In genomic region chr7:16999650-17000049, GRCm38 (mm10) we compare ENCODE assay signal across 9 mouse cellular contexts. TPM values are rescaled to one million over a fixed set of nuclear protein-coding genes. Genes with fewer than 3 reads are reported as not detected.
DNase-seq lines count a peak whose midpoint lies in the region.
"Had no signal": no experiment of that assay in that cellular context is flagged by ENCODE, and none has a peak within 500 bp of the region (broad histone marks: within the 10 kb centered on the region; RNA-seq: fewer than 3 reads in every experiment).

No protein-coding gene starts in this region.

- DNase-seq in CD4-positive, CD25-positive, alpha-beta regulatory T cell, adult 2 months (ENCODE audit: low read depth, low spot score), result peak; percentile 87
- peak; percentile 77 for DNase-seq in adipocyte (ENCODE audit: low spot score)
- peak; percentile 90 for DNase-seq in embryo, embryonic 10.5 days (ENCODE audit: low spot score)
- DNase-seq in heart, embryonic 10.5 days (ENCODE audit: low spot score), result peak; percentile 92
- peak; percentile 82 to 93 for DNase-seq in layer of hippocampus, adult 8-10 months (ENCODE audit: low spot score in 2 of 2)
- DNase-seq in lung, postnatal 10 days, result peak; percentile 89
- peak; percentile 92 for DNase-seq in retina, embryonic 14.5 days (ENCODE audit: low spot score)
- DNase-seq in urinary bladder, adult 18-20 months (ENCODE audit: low spot score in 2 of 2), result peak; percentile 77 to 97

- 19% methylated on average over 4 of the region's 4 CpGs for WGBS in heart, embryonic 10.5 days

- H3K4me1 ChIP-seq in heart, embryonic 10.5 days, result peaks cover 32% of the 10 kb centered on the region

- H3K4me3 ChIP-seq in heart, embryonic 10.5 days, result no peak overlapping the region
- H3K4me3 ChIP-seq: limb, embryonic 13.5 days had no signal

- H3K27ac ChIP-seq in heart, embryonic 10.5 days, result peak overlapping the region; percentile 7; the same call in 1 of the 2 replicates
- H3K27ac ChIP-seq: limb, embryonic 13.5 days had no signal

- H3K27me3 ChIP-seq in heart, embryonic 10.5 days (ENCODE audit: insufficient read depth, poor library complexity, severe bottlenecking), result no peaks in the 10 kb centered on the region
- H3K27me3 ChIP-seq: limb, embryonic 13.5 days had no signal

- peaks cover 77% of the 10 kb centered on the region for H3K36me3 ChIP-seq in heart, embryonic 10.5 days

- no peaks in the 10 kb centered on the region for H3K9me3 ChIP-seq in heart, embryonic 10.5 days
- H3K9me3 ChIP-seq: limb, embryonic 13.5 days had no signal

RNA-seq across cellular contexts. Expression of gene Ccdc8, which starts 7.1 kb away (rescaled TPM):
- polyA plus RNA-seq in heart, embryonic 10.5 days (2016; fragmentation: Nextera tagmentation; extraction: Ambion mirVana), result 13.3 and 19.7 TPM in 2 replicates
- total RNA-seq in layer of hippocampus, adult 8-10 months (2022), result 1 to 10 TPM; 2.0 to 2.6 (median 2.3) TPM

RNA-seq across cellular contexts. Expression of gene Gm42372, which starts 16.8 kb away (rescaled TPM):
- polyA plus RNA-seq in heart, embryonic 10.5 days (2016; fragmentation: Nextera tagmentation; extraction: Ambion mirVana), result 0.22 and 0.24 TPM in 2 replicates
- total RNA-seq in layer of hippocampus, adult 8-10 months (2022), result 10 to 100 TPM; 47.3 to 63.6 (median 51.9) TPM

RNA-seq across cellular contexts. Expression of gene Ppp5c, which starts 28.1 kb away (rescaled TPM):
- 112 and 124 TPM in 2 replicates for polyA plus RNA-seq in heart, embryonic 10.5 days (2016; fragmentation: Nextera tagmentation; extraction: Ambion mirVana)
- total RNA-seq in layer of hippocampus, adult 8-10 months (2022), result 100 to 1,000 TPM; 147 to 166 (median 151) TPM

RNA-seq across cellular contexts. Expression of gene Pnmal1, which starts 40.2 kb away (rescaled TPM):
- 0.16 and 0.30 TPM in 2 replicates for polyA plus RNA-seq in heart, embryonic 10.5 days (2016; fragmentation: Nextera tagmentation; extraction: Ambion mirVana)
- total RNA-seq in layer of hippocampus, adult 8-10 months (2022), result 100 to 1,000 TPM in 2 of 4 experiments, 10 to 100 TPM in 2; 93.0 to 128 (median 106) TPM

RNA-seq across cellular contexts. Expression of gene Pnmal2, which starts 55.2 kb away (rescaled TPM):
- polyA plus RNA-seq in heart, embryonic 10.5 days (2016; fragmentation: Nextera tagmentation; extraction: Ambion mirVana), result 1.7 and 2.2 TPM in 2 replicates
- total RNA-seq in layer of hippocampus, adult 8-10 months (2022), result 100 to 1,000 TPM; 311 to 360 (median 338) TPM
